In genomic region chr1:132149410-132149809, GRCm38 (mm10) we compare ENCODE assay signal across 24 mouse cellular contexts. TPM values are rescaled to one million over a fixed set of nuclear protein-coding genes. Genes with fewer than 3 reads are reported as not detected.
DNase-seq lines count a peak whose midpoint lies in the region; ATAC-seq lines count a peak whose summit lies in the region.
"Had no signal": no experiment of that assay in that cellular context is flagged by ENCODE, and none has a peak within 500 bp of the region (broad histone marks: within the 10 kb centered on the region; RNA-seq: fewer than 3 reads in every experiment).

No protein-coding gene starts in this region.

- H3K27ac ChIP-seq in intestine, embryonic 16.5 days (ENCODE audit: low read length): peak overlapping the region; percentile 87; the same call in 1 of the 2 replicates
- H3K27ac ChIP-seq in intestine, embryonic 15.5 days: no peak overlapping the region
- H3K27ac ChIP-seq: embryonic facial prominence, embryonic 10.5 days; forebrain, embryonic 13.5 days; heart, embryonic 15.5 days; hindbrain, embryonic 12.5 days had no signal

- intact Hi-C loops in left cerebral cortex, postnatal 25 days (cut with DNase I): no loop called here

- no peaks in the 10 kb centered on the region for H3K9me3 ChIP-seq in intestine, embryonic 16.5 days (ENCODE audit: control insufficient read depth, low read length)
- H3K9me3 ChIP-seq in intestine, embryonic 15.5 days: no peaks in the 10 kb centered on the region
- H3K9me3 ChIP-seq: embryonic facial prominence, embryonic 10.5 days; forebrain, embryonic 13.5 days; G1E; heart, embryonic 10.5 days; heart, embryonic 15.5 days; hindbrain, embryonic 12.5 days had no signal

- ATAC-seq in intestine, embryonic 16.5 days: no peak
- no peak for ATAC-seq in intestine, embryonic 15.5 days
- peak; percentile 88 for ATAC-seq in granulocyte monocyte progenitor cell, adult 5-6 weeks (replicated peaks; ENCODE audit: poor library complexity, severe bottlenecking)
- peak; percentile 59 for ATAC-seq in megakaryocyte, adult 5-6 weeks (ENCODE audit: poor library complexity, severe bottlenecking)
- ATAC-seq: forebrain, embryonic 13.5 days; hindbrain, embryonic 16.5 days; inflammation-experienced regulatory T-cells, adult 6 months had no signal

- no peak overlapping the region for H3K9ac ChIP-seq in intestine, embryonic 16.5 days (ENCODE audit: low read depth, low read length)
- H3K9ac ChIP-seq in intestine, embryonic 15.5 days: no peak overlapping the region
- H3K9ac ChIP-seq: forebrain, embryonic 13.5 days; heart, embryonic 15.5 days had no signal

- H3K36me3 ChIP-seq in intestine, embryonic 16.5 days (ENCODE audit: control insufficient read depth, insufficient read depth, low read length): no peaks in the 10 kb centered on the region
- H3K36me3 ChIP-seq in intestine, embryonic 15.5 days: no peaks in the 10 kb centered on the region
- H3K36me3 ChIP-seq: embryonic facial prominence, embryonic 10.5 days; G1E; heart, embryonic 10.5 days; heart, embryonic 15.5 days; hindbrain, embryonic 12.5 days had no signal

- peaks cover 19% of the 10 kb centered on the region for H3K4me1 ChIP-seq in intestine, embryonic 16.5 days (ENCODE audit: control insufficient read depth, insufficient read depth, low read length)
- H3K4me1 ChIP-seq in intestine, embryonic 15.5 days (replicated peaks): 0 out of 2 replicates have a peak, but pooled peaks cover 14% of the 10 kb centered on the region

- no peak for DNase-seq in urinary bladder, postnatal 10 days (ENCODE audit: low spot score)
- DNase-seq in kidney, adult 11 months: no peak
- no peak for DNase-seq in left cerebral cortex, postnatal 25 days (ENCODE audit: low spot score in 2 of 2)
- no peak for DNase-seq in frontal cortex, postnatal 25 days (ENCODE audit: low spot score in 2 of 2)
- DNase-seq: adrenal gland, adult 8-10 months; cerebellum, adult 11 months; cerebellum, adult 9-10 months; cerebellum, postnatal 36 days; gastrocnemius, postnatal 36 days; heart, adult 18-20 months; heart, postnatal 14 days had no signal

- H3K4me3 ChIP-seq in intestine, embryonic 16.5 days (ENCODE audit: low read length): no peak overlapping the region
- no peak overlapping the region for H3K4me3 ChIP-seq in intestine, embryonic 15.5 days (replicated peaks)
- H3K4me3 ChIP-seq: embryonic facial prominence, embryonic 10.5 days; forebrain, embryonic 13.5 days; heart, embryonic 10.5 days; heart, embryonic 15.5 days; hindbrain, embryonic 12.5 days had no signal

- no peak overlapping the region for H3K4me2 ChIP-seq in intestine, embryonic 16.5 days (ENCODE audit: low read depth, low read length)
- no peak overlapping the region for H3K4me2 ChIP-seq in intestine, embryonic 15.5 days (replicated peaks)
- H3K4me2 ChIP-seq: forebrain, embryonic 13.5 days; heart, embryonic 15.5 days; hindbrain, embryonic 12.5 days had no signal

- WGBS in intestine, embryonic 16.5 days: 65% methylated on average over 2 of the region's 2 CpGs
- 71% methylated on average over 2 of the region's 2 CpGs for WGBS in intestine, embryonic 15.5 days

- no peaks in the 10 kb centered on the region for H3K27me3 ChIP-seq in intestine, embryonic 16.5 days (replicated peaks; ENCODE audit: control insufficient read depth, insufficient read depth, low read length)
- H3K27me3 ChIP-seq in intestine, embryonic 15.5 days (replicated peaks): no peaks in the 10 kb centered on the region
- H3K27me3 ChIP-seq: forebrain, embryonic 13.5 days; heart, embryonic 15.5 days; hindbrain, embryonic 12.5 days had no signal

RNA-seq across cellular contexts. Expression of gene Cdk18, which starts 9.9 kb away (rescaled TPM):
- 16.9 and 20.2 TPM in 2 replicates for polyA plus RNA-seq in intestine, embryonic 16.5 days (2015; fragmentation: Nextera tagmentation; extraction: Ambion mirVana)
- 10.5 and 13.4 TPM in 2 replicates for polyA plus RNA-seq in intestine, embryonic 15.5 days (2015; fragmentation: Nextera tagmentation; extraction: Ambion mirVana)
- total RNA-seq in granulocyte monocyte progenitor cell, adult 5-6 weeks (2014; fragmentation: Nextera tagmentation): 4.0 and 6.5 TPM in 2 replicates
- total RNA-seq in granulocyte monocyte progenitor cell, adult 5-6 weeks (2017): 0.36 and 0.43 TPM in 2 replicates
- total RNA-seq in megakaryocyte, adult 5-6 weeks (2015): 0.14 TPM in 1 of 2 replicates, not detected in the other
- 0.04 TPM in 1 of 2 replicates, not detected in the other for total RNA-seq in megakaryocyte, adult 5-6 weeks (2017)
- 10 to 100 TPM; 26.9 to 28.7 TPM for total RNA-seq in left cerebral cortex, postnatal 25 days (2021)
- polyA plus RNA-seq: inflammation-experienced regulatory T-cells, adult 6 months had no signal

RNA-seq across cellular contexts. Expression of gene Lemd1, which starts 41.8 kb away (rescaled TPM):
- polyA plus RNA-seq in intestine, embryonic 16.5 days (2015; fragmentation: Nextera tagmentation; extraction: Ambion mirVana): not detected in 2 replicates
- 0.43 and 0.58 TPM in 2 replicates for polyA plus RNA-seq in intestine, embryonic 15.5 days (2015; fragmentation: Nextera tagmentation; extraction: Ambion mirVana)
- not detected in 2 replicates for total RNA-seq in granulocyte monocyte progenitor cell, adult 5-6 weeks (2014; fragmentation: Nextera tagmentation)
- not detected in 2 replicates for total RNA-seq in granulocyte monocyte progenitor cell, adult 5-6 weeks (2017)
- total RNA-seq in megakaryocyte, adult 5-6 weeks (2015): not detected in 2 replicates
- total RNA-seq in megakaryocyte, adult 5-6 weeks (2017): not detected in 2 replicates
- total RNA-seq in left cerebral cortex, postnatal 25 days (2021): 1 to 10 TPM; 4.2 to 7.3 TPM
- total RNA-seq: gastrocnemius, postnatal 36 days; heart, adult 18-20 months; heart, postnatal 14 days had no signal
- polyA plus RNA-seq: G1E; heart, embryonic 15.5 days; inflammation-experienced regulatory T-cells, adult 6 months had no signal

RNA-seq across cellular contexts. Expression of gene AC124108.1, which starts 41.8 kb away (rescaled TPM):
- polyA plus RNA-seq in intestine, embryonic 16.5 days (2015; fragmentation: Nextera tagmentation; extraction: Ambion mirVana): 0.04 and 0.07 TPM in 2 replicates
- 0.03 and 0.08 TPM in 2 replicates for polyA plus RNA-seq in intestine, embryonic 15.5 days (2015; fragmentation: Nextera tagmentation; extraction: Ambion mirVana)
- not detected in 2 replicates for total RNA-seq in granulocyte monocyte progenitor cell, adult 5-6 weeks (2014; fragmentation: Nextera tagmentation)
- total RNA-seq in granulocyte monocyte progenitor cell, adult 5-6 weeks (2017): not detected in 2 replicates
- not detected in 2 replicates for total RNA-seq in megakaryocyte, adult 5-6 weeks (2015)
- total RNA-seq in megakaryocyte, adult 5-6 weeks (2017): not detected in 2 replicates
- 1 to 10 TPM; 4.7 to 5.8 TPM for total RNA-seq in left cerebral cortex, postnatal 25 days (2021)
- total RNA-seq: gastrocnemius, adult 8-10 months; gastrocnemius, postnatal 36 days; heart, postnatal 14 days had no signal
- polyA plus RNA-seq: G1E; heart, embryonic 10.5 days; heart, embryonic 15.5 days; inflammation-experienced regulatory T-cells, adult 6 months had no signal

Comparison
In these comparisons a context has a peak if more than half of its experiments do, and no peak if none do; other contexts are left out.
1. ATAC-seq: peak in granulocyte monocyte progenitor cell, adult 5-6 weeks (single experiment) and megakaryocyte, adult 5-6 weeks (single experiment); none in intestine, embryonic 16.5 days (single experiment) and intestine, embryonic 15.5 days (single experiment).
2. RNA of gene Lemd1, which starts 41.8 kb away (total RNA-seq): 4.2 to 7.3 TPM in left cerebral cortex, postnatal 25 days; not detected in granulocyte monocyte progenitor cell, adult 5-6 weeks and not detected in megakaryocyte, adult 5-6 weeks; every median in the first group is over 4 times any median in the second.
3. RNA of gene AC124108.1, which starts 41.8 kb away (total RNA-seq): 4.7 to 5.8 TPM in left cerebral cortex, postnatal 25 days; not detected in granulocyte monocyte progenitor cell, adult 5-6 weeks and not detected in megakaryocyte, adult 5-6 weeks; every median in the first group is over 4 times any median in the second.